Mouse (Mus musculus) forebrain, postnatal 0 days (tissue): ENCODE results near the gene Dbx2. TPM values are rescaled to one million over a fixed set of nuclear protein-coding genes. Genes with fewer than 3 reads are reported as not detected.
A peak's percentile ranks its signal among the peaks of the same experiment; 100 is the strongest.

Experiments
- ATAC-seq: fragments of 200-750 bp; cut with Nextera tagmentation; 2 replicates; pipeline ENCODE4 v1.8.0; 2017; ENCODE audit warnings: mild to moderate bottlenecking, moderate library complexity
- DNase-seq: peaks from one replicate; pipeline ENCODE4 v3.0.0-alpha.2; 2015
- H3K27ac ChIP-seq: fragments of 300-500 bp; sonication (generic); 2 replicates; pipeline ENCODE4 v1.5.1; 2014; ENCODE audit warnings: low read depth, mild to moderate bottlenecking, antibody characterized with exemption, low read length, moderate library complexity, mixed read lengths
- H3K27me3 ChIP-seq: fragments of 300-500 bp; sonication (generic); 2 replicates; pipeline ENCODE4 v1.6.1; 2014; ENCODE audit warnings: mild to moderate bottlenecking, low read length, mixed read lengths; ENCODE audit not compliant: insufficient read depth
- H3K36me3 ChIP-seq: fragments of 300-500 bp; sonication (generic); 2 replicates; pipeline ENCODE4 v1.6.1; 2014; ENCODE audit warnings: mild to moderate bottlenecking, moderate library complexity; ENCODE audit not compliant: insufficient read depth
- H3K4me1 ChIP-seq: fragments of 300-500 bp; sonication (generic); 2 replicates; pipeline ENCODE4 v1.6.1; 2014; ENCODE audit warnings: antibody characterized with exemption; ENCODE audit not compliant: insufficient read depth
- H3K4me2 ChIP-seq: fragments of 300-500 bp; sonication (generic); 2 replicates; pipeline ENCODE4 v1.6.1; 2014; ENCODE audit warnings: low read depth, mild to moderate bottlenecking, moderate library complexity
- H3K4me3 ChIP-seq: fragments of 300-500 bp; sonication (generic); 2 replicates; pipeline ENCODE4 v1.5.1; 2014; ENCODE audit warnings: low read depth, low read length, mixed read lengths
- H3K9ac ChIP-seq: fragments of 300-500 bp; sonication (generic); 2 replicates; pipeline ENCODE4 v1.6.1; 2014; ENCODE audit warnings: mild to moderate bottlenecking
- H3K9me3 ChIP-seq: fragments of 300-500 bp; sonication (generic); 2 replicates; pipeline ENCODE4 v1.6.1; 2016; ENCODE audit warnings: low read length
- CTCF ChIP-seq: sonication (generic); IDR thresholded peaks from 2 replicates; pipeline ENCODE4 v1.5.1; 2016; ENCODE audit warnings: antibody characterized with exemption, control low read depth, low read depth
- WGBS: fragments of 180-500 bp; shearing (Covaris S2); extraction: QIAGEN DNeasy Blood & Tissue Kit; methylation state at CpG from one replicate; pipeline ENCODE4 v1.1.7; 2014; 5-methylcytosine and 5-hydroxymethylcytosine counted together
- polyA plus RNA-seq: library from polyadenylated mRNA; unstranded; fragments of >200 nt; fragmentation: Nextera tagmentation; extraction: Ambion mirVana; gene quantifications from 2 replicates; pipeline ENCODE4 v1.2.1, GENCODE M21; 2015
- total RNA-seq: library from RNA; depleted of rRNA; stranded (reverse); fragments of >200 nt; gene quantifications from 2 replicates; pipeline ENCODE4 v1.2.3, GENCODE M21; 2014

Gene Dbx2
- total and polyA plus RNA-seq, 2 experiments from 2014 or later: 2.8 to 9.6 TPM

DNA sequence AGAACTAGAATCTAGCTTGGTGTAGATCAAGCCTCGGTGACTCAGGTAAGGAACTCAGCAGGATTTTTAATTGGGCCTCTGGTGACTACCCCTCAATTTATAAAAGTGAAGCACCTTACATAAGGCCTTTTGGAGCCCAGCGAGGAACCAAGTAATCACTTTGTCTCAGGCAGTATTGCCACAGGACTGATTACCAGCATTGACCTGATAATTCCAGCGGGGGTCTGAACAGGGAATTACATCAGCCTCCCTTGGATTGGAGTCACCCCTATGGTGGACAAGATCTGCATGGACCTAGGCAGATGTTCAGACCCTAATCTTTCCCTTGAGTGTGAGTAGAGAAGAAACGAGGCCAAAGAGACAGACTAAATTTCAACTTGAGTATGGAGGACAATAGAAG lies 26.9 kb upstream of the Dbx2 start:
- no peaks in the 10 kb centered on the region for H3K4me1 ChIP-seq
- H3K4me2 ChIP-seq: no peak overlapping the region
- H3K9me3 ChIP-seq: no peaks in the 10 kb centered on the region
- ATAC-seq (no peak), DNase-seq (no peak)
- no peak overlapping the region for H3K4me3 ChIP-seq
- no peaks in the 10 kb centered on the region for H3K27me3 ChIP-seq
- H3K9ac ChIP-seq: no peak overlapping the region
- H3K36me3 ChIP-seq: no peaks in the 10 kb centered on the region
- no peak for TF ChIP-seq CTCF
- 92% methylated on average over 4 of the region's 4 CpGs for WGBS
- no peak overlapping the region for H3K27ac ChIP-seq

DNA sequence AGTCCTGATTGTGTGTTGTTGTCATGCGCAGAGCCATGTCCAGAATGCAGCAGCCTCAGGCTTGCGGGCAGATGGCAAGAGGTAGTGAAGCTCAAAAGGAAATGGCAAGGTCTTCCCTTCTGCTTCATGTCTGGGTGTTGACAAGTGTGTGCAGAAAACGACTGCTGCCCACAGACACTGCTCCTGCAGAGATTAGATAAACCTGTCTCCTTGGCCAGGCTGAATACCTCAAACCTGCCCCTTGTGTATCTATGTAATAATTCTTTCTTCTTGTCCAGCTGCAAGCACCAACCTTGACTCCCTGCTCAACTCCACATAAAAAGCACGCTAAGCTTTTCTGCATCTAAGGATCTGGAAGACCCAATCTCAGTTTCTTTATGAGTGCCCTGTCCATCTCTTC lies 19.9 kb upstream of the Dbx2 start:
- H3K9ac ChIP-seq: no peak overlapping the region
- no peaks in the 10 kb centered on the region for H3K9me3 ChIP-seq
- WGBS: 87% methylated on average over 4 of the region's 4 CpGs
- no peak overlapping the region for H3K4me3 ChIP-seq
- ATAC-seq (no peak), DNase-seq (no peak)
- no peaks in the 10 kb centered on the region for H3K27me3 ChIP-seq
- H3K4me2 ChIP-seq: no peak overlapping the region
- H3K36me3 ChIP-seq: no peaks in the 10 kb centered on the region
- no peak for TF ChIP-seq CTCF
- H3K27ac ChIP-seq: no peak overlapping the region
- no peaks in the 10 kb centered on the region for H3K4me1 ChIP-seq

DNA sequence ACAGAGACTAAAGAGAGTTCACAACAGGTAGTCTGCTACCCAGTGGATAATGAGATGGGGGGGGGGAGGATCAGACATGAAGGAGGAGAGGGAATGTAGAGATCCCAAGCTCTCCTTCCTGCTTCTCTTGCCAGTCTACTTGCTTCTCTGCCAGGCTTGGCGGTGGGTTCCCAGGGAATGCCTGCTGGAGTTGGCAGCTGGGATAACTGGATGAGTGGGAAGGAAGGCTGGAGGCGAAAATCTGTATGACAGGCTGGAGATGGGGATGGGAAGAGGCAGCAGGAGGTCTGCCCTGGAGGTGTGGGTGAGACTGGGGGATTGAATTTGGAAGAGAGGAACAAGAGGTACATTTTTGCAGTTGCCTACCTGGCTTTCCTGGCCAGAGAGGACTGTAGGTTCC lies 19.4 kb upstream of the Dbx2 start:
- H3K4me1 ChIP-seq: no peaks in the 10 kb centered on the region
- DNase-seq (no peak), ATAC-seq (no peak)
- no peak overlapping the region for H3K4me3 ChIP-seq
- no peaks in the 10 kb centered on the region for H3K9me3 ChIP-seq
- no peaks in the 10 kb centered on the region for H3K36me3 ChIP-seq
- H3K9ac ChIP-seq: no peak overlapping the region
- 65% methylated on average over 2 of the region's 2 CpGs for WGBS
- no peak for TF ChIP-seq CTCF
- no peaks in the 10 kb centered on the region for H3K27me3 ChIP-seq
- H3K4me2 ChIP-seq: no peak overlapping the region
- H3K27ac ChIP-seq: no peak overlapping the region

DNA sequence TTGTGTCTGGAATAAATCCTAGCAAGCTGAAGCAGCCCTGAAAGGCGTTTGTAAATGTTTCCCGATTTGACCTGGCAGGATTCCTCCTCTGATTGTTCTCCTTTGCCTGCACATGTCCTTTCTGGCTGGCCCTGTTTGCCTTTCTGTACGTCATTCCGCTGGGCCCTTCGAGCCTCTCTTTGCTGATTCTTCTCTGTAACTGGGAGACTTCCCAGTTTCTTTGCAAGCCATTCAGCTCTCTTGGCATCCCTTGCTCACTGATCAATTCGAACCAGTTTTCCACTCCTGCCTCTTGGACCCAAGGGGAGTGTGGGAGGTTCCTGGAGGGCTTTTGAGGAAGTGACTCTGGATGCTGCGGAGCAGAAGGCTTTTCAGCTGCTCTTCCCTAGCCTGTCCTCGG lies 11.4 kb upstream of the Dbx2 start:
- Histone ChIP-seq H3K4me1 (no peaks in the 10 kb centered on the region), H3K27me3 (no peaks in the 10 kb centered on the region), H3K9ac (no peak overlapping the region), H3K27ac (no peak overlapping the region), H3K9me3 (no peaks in the 10 kb centered on the region), H3K4me2 (no peak overlapping the region), H3K36me3 (no peaks in the 10 kb centered on the region), H3K4me3 (no peak overlapping the region)
- peak; percentile 62 for DNase-seq
- TF ChIP-seq CTCF: no peak
- WGBS: 15% methylated on average over 8 of the region's 8 CpGs
- ATAC-seq: peak; percentile 85

DNA sequence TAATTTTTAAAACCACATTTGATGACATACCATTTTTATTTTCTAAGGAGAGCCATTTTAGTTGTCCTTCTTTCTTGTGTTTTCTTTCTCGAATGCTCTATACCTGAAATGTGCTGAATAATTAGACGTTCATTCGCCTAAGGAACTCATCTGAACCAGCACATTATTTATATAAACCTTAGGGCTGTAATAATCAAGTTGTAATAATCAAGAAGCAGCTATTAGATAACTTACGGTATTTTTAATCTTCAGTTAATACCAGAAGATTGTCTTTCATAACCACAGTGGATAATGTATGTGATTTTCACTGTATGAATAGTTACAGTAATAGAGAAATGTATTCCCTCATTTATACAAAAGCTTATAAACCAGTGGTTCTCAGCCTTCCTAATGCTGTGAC lies 9.2 kb upstream of the Dbx2 start:
- no peak overlapping the region for H3K4me2 ChIP-seq
- ATAC-seq (no peak), DNase-seq (no peak)
- WGBS: 95% methylated on average over 4 of the region's 4 CpGs
- H3K4me1 ChIP-seq: no peaks in the 10 kb centered on the region
- no peak overlapping the region for H3K27ac ChIP-seq
- no peak overlapping the region for H3K9ac ChIP-seq
- TF ChIP-seq CTCF: no peak
- H3K9me3 ChIP-seq: no peaks in the 10 kb centered on the region
- H3K27me3 ChIP-seq: no peaks in the 10 kb centered on the region
- H3K4me3 ChIP-seq: no peak overlapping the region
- no peaks in the 10 kb centered on the region for H3K36me3 ChIP-seq

DNA sequence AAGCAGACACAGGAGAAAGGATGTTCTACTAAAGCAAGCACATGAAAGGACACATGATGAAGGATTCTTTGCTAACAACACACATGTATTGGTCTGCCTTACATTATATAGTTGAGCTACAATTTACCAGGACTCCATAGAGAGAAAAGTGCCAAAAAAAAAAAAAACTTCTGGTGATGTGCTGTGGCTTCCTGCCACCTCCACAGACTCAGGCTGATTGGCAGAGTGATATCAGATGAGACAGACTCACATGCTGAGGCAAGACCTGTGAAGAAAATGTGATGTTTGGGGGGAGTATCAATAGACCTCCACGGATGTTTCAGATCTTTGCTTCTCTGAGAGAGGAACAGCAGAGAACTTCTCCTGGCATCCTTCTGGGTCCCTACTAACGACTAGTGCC lies 6.0 kb upstream of the Dbx2 start:
- Histone ChIP-seq H3K36me3 (no peaks in the 10 kb centered on the region), H3K9ac (no peak overlapping the region), H3K4me1 (no peaks in the 10 kb centered on the region), H3K27me3 (no peaks in the 10 kb centered on the region), H3K4me3 (no peak overlapping the region), H3K27ac (no peak overlapping the region), H3K9me3 (no peaks in the 10 kb centered on the region), H3K4me2 (no peak overlapping the region)
- no peak for ATAC-seq
- DNase-seq: no peak
- no peak for TF ChIP-seq CTCF
- WGBS: 73% methylated on average over 2 of the region's 2 CpGs

DNA sequence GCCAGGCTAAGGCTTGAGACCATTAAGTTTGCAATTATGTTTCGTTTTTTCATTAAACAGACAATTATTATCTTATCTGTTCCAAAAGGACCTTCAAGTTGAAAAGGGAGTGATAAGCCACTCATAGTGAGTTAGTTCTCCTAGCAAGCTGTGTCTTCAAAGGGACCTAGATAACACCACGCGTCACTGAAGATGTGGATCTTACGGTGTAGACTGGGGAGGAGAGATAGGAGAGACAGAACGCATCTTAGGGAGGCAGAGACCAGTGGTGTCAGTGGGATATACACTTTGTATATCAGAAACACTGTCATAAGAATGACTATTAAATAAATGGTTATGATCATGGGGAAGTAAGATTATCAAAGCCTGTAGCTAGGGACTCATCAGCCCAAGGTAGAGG lies 4.6 kb upstream of the Dbx2 start:
- DNase-seq (no peak), ATAC-seq (no peak)
- 0 out of 2 replicates have a peak, but pooled peaks cover under 1% of the 10 kb centered on the region for H3K27me3 ChIP-seq
- no peak overlapping the region for H3K4me3 ChIP-seq
- no peak overlapping the region for H3K4me2 ChIP-seq
- H3K27ac ChIP-seq: no peak overlapping the region
- 91% methylated on average over 5 of the region's 5 CpGs for WGBS
- no peaks in the 10 kb centered on the region for H3K9me3 ChIP-seq
- H3K4me1 ChIP-seq: no peaks in the 10 kb centered on the region
- no peaks in the 10 kb centered on the region for H3K36me3 ChIP-seq
- no peak for TF ChIP-seq CTCF
- no peak overlapping the region for H3K9ac ChIP-seq
